Comparison of ENCODE assay signal across 18 mouse cellular contexts in the genomic region with DNA sequence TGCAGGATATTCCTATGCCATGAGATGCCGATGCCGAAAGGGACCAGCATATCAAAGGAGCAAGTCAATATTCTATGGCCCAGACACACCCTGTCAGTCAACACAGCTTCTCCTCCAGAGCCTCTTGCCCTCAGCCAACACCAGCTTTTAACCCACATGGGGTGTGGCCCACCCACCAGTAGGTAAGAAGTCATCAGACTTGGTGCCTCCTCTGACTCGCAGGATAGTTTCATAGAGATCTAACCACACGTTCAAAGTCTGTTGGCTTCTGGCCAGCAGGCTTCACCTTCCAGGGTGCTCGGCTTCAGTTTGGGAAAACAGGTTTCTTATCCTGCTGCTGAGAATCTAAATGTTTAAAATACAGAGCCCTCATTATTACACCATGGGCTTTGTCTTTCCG.
DNase-seq lines count a peak whose midpoint lies in the region; ATAC-seq and TF ChIP-seq lines count a peak whose summit lies in the region.
"Had no signal": no experiment of that assay in that cellular context is flagged by ENCODE, and none has a peak within 500 bp of the region (broad histone marks: within the 10 kb centered on the region; RNA-seq: fewer than 3 reads in every experiment).

No protein-coding gene starts in this region.

- peak; percentile 47; the same call in 1 of the 2 replicates for ATAC-seq in embryonic facial prominence, embryonic 14.5 days (ENCODE audit: low read depth)
- ATAC-seq in lung, postnatal 0 days = peak; percentile 48; the same call in 1 of the 2 replicates
- ATAC-seq: midbrain, embryonic 16.5 days had no signal

- no peaks in the 10 kb centered on the region for H3K27me3 ChIP-seq in embryonic facial prominence, embryonic 14.5 days (replicated peaks; ENCODE audit: control insufficient read depth, insufficient read depth, low read length)
- no peaks in the 10 kb centered on the region for H3K27me3 ChIP-seq in embryonic facial prominence, embryonic 10.5 days (replicated peaks; ENCODE audit: low read depth, poor library complexity, severe bottlenecking)
- no peaks in the 10 kb centered on the region for H3K27me3 ChIP-seq in lung, postnatal 0 days (replicated peaks; ENCODE audit: insufficient read depth, low read length)
- H3K27me3 ChIP-seq: heart, embryonic 13.5 days had no signal

- no peaks in the 10 kb centered on the region for H3K36me3 ChIP-seq in embryonic facial prominence, embryonic 14.5 days (ENCODE audit: control insufficient read depth, insufficient read depth, low read length)
- H3K36me3 ChIP-seq in embryonic facial prominence, embryonic 10.5 days (replicated peaks) = no peaks in the 10 kb centered on the region
- H3K36me3 ChIP-seq in lung, postnatal 0 days (ENCODE audit: insufficient read depth, low read length) = no peaks in the 10 kb centered on the region
- H3K36me3 ChIP-seq: heart, embryonic 13.5 days; hindbrain, embryonic 10.5 days had no signal

- TF ChIP-seq EP300 in lung, postnatal 0 days (IDR thresholded peaks at IDR 0.05) = no peak

- TF ChIP-seq CTCF in lung, postnatal 0 days (IDR thresholded peaks at IDR 0.05) = no peak

- DNase-seq in embryonic facial prominence, embryonic 14.5 days (ENCODE audit: low spot score) = peak; percentile 87
- DNase-seq in embryonic facial prominence, embryonic 10.5 days (ENCODE audit: low spot score) = no peak
- DNase-seq in lung, postnatal 0 days (ENCODE audit: low spot score) = peak; percentile 20
- no peak for DNase-seq in lung, postnatal 25 days (ENCODE audit: low spot score)
- DNase-seq in kidney, postnatal 25 days = peak; percentile 62 to 68
- DNase-seq in urinary bladder, postnatal 25 days (ENCODE audit: low spot score) = peak; percentile 44
- no peak for DNase-seq in adrenal gland, adult 18-20 months (ENCODE audit: low spot score in 2 of 2)
- no peak for DNase-seq in right cerebral cortex, postnatal 36 days (ENCODE audit: low spot score in 2 of 2)
- DNase-seq: adrenal gland, adult 2 months; cerebellum, adult 9-10 months; embryo, embryonic 11 days; spleen, adult 18-20 months; thymus, adult 18-20 months had no signal

- WGBS in embryonic facial prominence, embryonic 14.5 days = 73% methylated on average over 6 of the region's 6 CpGs
- 90% methylated on average over 6 of the region's 6 CpGs for WGBS in embryonic facial prominence, embryonic 10.5 days
- WGBS in lung, postnatal 0 days = 44% methylated on average over 6 of the region's 6 CpGs

- H3K9ac ChIP-seq in embryonic facial prominence, embryonic 14.5 days (ENCODE audit: low read depth, low read length) = no peak overlapping the region
- H3K9ac ChIP-seq in lung, postnatal 0 days (replicated peaks; ENCODE audit: low read depth) = no peak overlapping the region
- H3K9ac ChIP-seq: heart, embryonic 13.5 days had no signal

- H3K27ac ChIP-seq in embryonic facial prominence, embryonic 14.5 days (replicated peaks; ENCODE audit: low read depth, low read length) = no peak overlapping the region
- H3K27ac ChIP-seq in embryonic facial prominence, embryonic 10.5 days (replicated peaks) = no peak overlapping the region
- H3K27ac ChIP-seq in lung, postnatal 0 days (ENCODE audit: low read length) = no peak overlapping the region
- H3K27ac ChIP-seq: heart, embryonic 13.5 days; hindbrain, embryonic 10.5 days; kidney, postnatal 0 days; macrophage had no signal

- H3K4me3 ChIP-seq in embryonic facial prominence, embryonic 14.5 days (ENCODE audit: low read depth, low read length) = no peak overlapping the region
- no peak overlapping the region for H3K4me3 ChIP-seq in embryonic facial prominence, embryonic 10.5 days
- H3K4me3 ChIP-seq in lung, postnatal 0 days (ENCODE audit: low read depth, low read length) = no peak overlapping the region
- H3K4me3 ChIP-seq: heart, embryonic 13.5 days; hindbrain, embryonic 10.5 days had no signal

- no peak overlapping the region for H3K4me2 ChIP-seq in embryonic facial prominence, embryonic 14.5 days (ENCODE audit: low read depth, low read length)
- no peak overlapping the region for H3K4me2 ChIP-seq in lung, postnatal 0 days (replicated peaks; ENCODE audit: low read depth, low read length)
- H3K4me2 ChIP-seq: heart, embryonic 13.5 days had no signal

- H3K9me3 ChIP-seq in embryonic facial prominence, embryonic 14.5 days (ENCODE audit: control insufficient read depth, low read length) = no peaks in the 10 kb centered on the region
- H3K9me3 ChIP-seq in embryonic facial prominence, embryonic 10.5 days = no peaks in the 10 kb centered on the region
- H3K9me3 ChIP-seq in lung, postnatal 0 days (ENCODE audit: low read length) = no peaks in the 10 kb centered on the region
- H3K9me3 ChIP-seq: heart, embryonic 13.5 days; hindbrain, embryonic 10.5 days had no signal

- 0 out of 2 replicates have a peak, but pooled peaks cover 2% of the 10 kb centered on the region for H3K4me1 ChIP-seq in embryonic facial prominence, embryonic 14.5 days (ENCODE audit: control insufficient read depth, insufficient read depth, low read length)
- no peaks in the 10 kb centered on the region for H3K4me1 ChIP-seq in embryonic facial prominence, embryonic 10.5 days
- H3K4me1 ChIP-seq in lung, postnatal 0 days (ENCODE audit: insufficient read depth, low read depth, low read length) = no peaks in the 10 kb centered on the region
- H3K4me1 ChIP-seq: hindbrain, embryonic 10.5 days had no signal

Comparison
In these comparisons a context has a peak if more than half of its experiments do, and no peak if none do; other contexts are left out.
1. DNase-seq: peak in embryonic facial prominence, embryonic 14.5 days (single experiment), lung, postnatal 0 days (single experiment), kidney, postnatal 25 days (2 of 2) and urinary bladder, postnatal 25 days (single experiment); none in embryonic facial prominence, embryonic 10.5 days (single experiment), lung, postnatal 25 days (single experiment), adrenal gland, adult 18-20 months (0 of 2) and right cerebral cortex, postnatal 36 days (0 of 2).